Mouse (Mus musculus) heart, adult 2 months (tissue): Measurements from ENCODE around the gene Ppp1r3d.

Experiments
- CTCF ChIP-seq: fragments of 200-600 bp; IDR thresholded peaks from 2 replicates; pipeline ENCODE4 v1.8.1; 2022; ENCODE audit warnings: antibody characterized with exemption, mild to moderate bottlenecking, moderate library complexity
- EP300 ChIP-seq: fragments of 200-500 bp; IDR thresholded peaks from 2 replicates; pipeline ENCODE4 v1.6.1; 2011; ENCODE audit warnings: low read depth, low read length, control low read depth; ENCODE audit not compliant: insufficient read depth

- no peak for TF ChIP-seq CTCF
- no peak for TF ChIP-seq EP300
These were observed 36.0 kb upstream of the Ppp1r3d start for GRCm38 (mm10) chr2:178450236-178450635.
